Mouse (Mus musculus): Measurements from ENCODE around the gene Atp6v1b1.

- no peak for TF ChIP-seq CTCF (IDR thresholded peaks at IDR 0.05; ENCODE audit: borderline replicate concordance, insufficient read depth, low read length)
- no peak for TF ChIP-seq POLR2A (IDR thresholded peaks at IDR 0.05; ENCODE audit: low read depth, low read length)
Observed at GRCm38 (mm10) chr6:83742761-83743160, at the start of gene Atp6v1b1.
